Mouse (Mus musculus): ENCODE data around the gene Ttc21a.

- TF ChIP-seq TAL1 (IDR thresholded peaks at IDR 0.05; ENCODE audit: low read length) (no peak), GATA1 (IDR thresholded peaks at IDR 0.05; ENCODE audit: low read length) (no peak)
These were observed 11.4 kb downstream of the Ttc21a start for GRCm38 (mm10) chr9:119948804-119949203.

Measured in erythroblast, embryonic 14.5 days (primary cell).